Mouse (Mus musculus) midbrain, embryonic 10.5 days (tissue): ENCODE data around the gene Acbd5. TPM values are rescaled to one million over a fixed set of nuclear protein-coding genes. Genes with fewer than 3 reads are reported as not detected.
A peak's percentile ranks its signal among the peaks of the same experiment; 100 is the strongest.

ENCODE experiments used
- DNase-seq: peaks from one replicate; pipeline ENCODE4 v3.0.0-alpha.2; 2017; ENCODE audit warnings: low spot score
- H3K27ac ChIP-seq: fragments of 300-500 bp; sonication (generic); replicated peaks from 2 replicates; pipeline ENCODE4 v1.5.1; 2016; ENCODE audit warnings: mild to moderate bottlenecking
- H3K27me3 ChIP-seq: fragments of 300-500 bp; sonication (generic); 2 replicates; pipeline ENCODE4 v1.6.1; 2016; ENCODE audit warnings: low read depth, mild to moderate bottlenecking; ENCODE audit not compliant: poor library complexity, severe bottlenecking
- H3K36me3 ChIP-seq: fragments of 300-500 bp; sonication (generic); 2 replicates; pipeline ENCODE4 v1.6.1; 2016; ENCODE audit warnings: mild to moderate bottlenecking, moderate library complexity
- H3K4me1 ChIP-seq: fragments of 300-500 bp; sonication (generic); 2 replicates; pipeline ENCODE4 v1.6.1; 2016
- H3K4me3 ChIP-seq: fragments of 300-500 bp; sonication (generic); 2 replicates; pipeline ENCODE4 v1.5.1; 2016; ENCODE audit warnings: mild to moderate bottlenecking, moderate library complexity
- H3K9me3 ChIP-seq: fragments of 300-500 bp; sonication (generic); replicated peaks from 2 replicates; pipeline ENCODE4 v1.6.1; 2016; ENCODE audit warnings: mild to moderate bottlenecking
- WGBS: fragments of 180-500 bp; shearing (Covaris S2); methylation state at CpG from one replicate; pipeline ENCODE4 v1.1.7; 2016; 5-methylcytosine and 5-hydroxymethylcytosine counted together
- polyA plus RNA-seq: library from polyadenylated mRNA; unstranded; fragments of >200 nt; fragmentation: Nextera tagmentation; extraction: Ambion mirVana; gene quantifications from 2 replicates; pipeline ENCODE4 v1.2.1, GENCODE M21; 2016

Acbd5 gene
- polyA plus RNA-seq, 1 experiment from 2014 or later: 29.6 TPM

- H3K4me1 ChIP-seq: no peaks in the 10 kb centered on the region
- H3K9me3 ChIP-seq: peaks cover 4% of the 10 kb centered on the region; the same call in 1 of the 2 replicates
- H3K4me3 ChIP-seq: no peak overlapping the region
- H3K27ac ChIP-seq: no peak overlapping the region
- H3K27me3 ChIP-seq: no peaks in the 10 kb centered on the region
- no peak for DNase-seq
- peaks cover 69% of the 10 kb centered on the region for H3K36me3 ChIP-seq
Measured at GRCm38 (mm10) chr2:23076783-23077182, 8.8 kb downstream of the Acbd5 start.

DNA sequence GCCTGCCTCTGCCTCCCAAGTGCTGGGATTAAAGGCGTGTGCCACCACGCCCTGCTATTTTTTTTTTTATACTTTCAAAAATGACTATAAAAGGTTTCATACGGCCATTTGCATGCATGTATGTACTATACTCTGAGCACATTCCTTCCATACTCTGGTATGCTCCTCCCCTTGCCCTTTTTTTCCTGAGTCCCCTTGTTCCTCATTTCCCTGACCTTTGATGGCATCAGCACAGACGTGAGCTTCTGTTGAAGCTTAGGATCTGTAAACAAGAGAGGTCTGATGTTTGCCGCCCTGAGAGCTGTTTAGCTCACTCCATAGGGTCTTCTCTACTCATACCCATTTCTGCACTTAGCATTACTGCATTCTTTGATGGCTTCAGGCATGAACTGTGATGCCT is 9.7 kb downstream of the Acbd5 start:
- Histone ChIP-seq H3K27ac (no peak overlapping the region), H3K36me3 (peaks cover 74% of the 10 kb centered on the region)
- WGBS: 91% methylated on average over 5 of the region's 5 CpGs

DNA sequence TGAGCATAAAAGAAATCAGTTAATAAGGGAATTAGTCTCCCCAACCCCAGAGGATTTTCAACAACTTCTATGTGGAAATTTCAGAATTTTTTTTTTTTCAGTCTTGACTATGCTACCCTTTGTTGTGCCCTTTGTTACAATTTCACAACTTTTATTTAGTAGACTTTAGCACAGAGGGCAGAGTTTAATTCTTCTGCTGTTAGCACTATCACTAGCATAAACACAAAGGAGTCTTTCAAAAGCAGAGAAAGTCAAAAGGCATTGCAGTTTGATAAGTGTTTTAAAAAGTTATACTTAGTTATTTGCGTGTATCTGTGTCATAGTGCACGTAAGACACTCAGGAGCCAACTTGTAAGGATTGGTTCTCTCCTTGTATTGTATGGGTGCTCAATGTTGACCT is 10.6 kb downstream of the Acbd5 start:
- Histone ChIP-seq H3K27ac (no peak overlapping the region), H3K4me3 (no peak overlapping the region), H3K27me3 (no peaks in the 10 kb centered on the region), H3K9me3 (peaks cover 4% of the 10 kb centered on the region; the same call in 1 of the 2 replicates), H3K4me1 (no peaks in the 10 kb centered on the region), H3K36me3 (peaks cover 83% of the 10 kb centered on the region)
- no peak for DNase-seq
- WGBS: 98% methylated on average over 2 of the region's 2 CpGs

More for the DNA sequence above, 9.7 kb downstream of the Acbd5 start:
- Histone ChIP-seq H3K4me1 (no peaks in the 10 kb centered on the region), H3K4me3 (no peak overlapping the region), H3K9me3 (peaks cover 4% of the 10 kb centered on the region; the same call in 1 of the 2 replicates), H3K27me3 (no peaks in the 10 kb centered on the region)
- no peak for DNase-seq

GRCm38 (mm10) chr2:23084540-23084939 is 16.6 kb downstream of the Acbd5 start:
- Histone ChIP-seq H3K36me3 (peaks cover 84% of the 10 kb centered on the region), H3K4me1 (no peaks in the 10 kb centered on the region), H3K9me3 (no peaks in the 10 kb centered on the region), H3K27ac (no peak overlapping the region), H3K27me3 (no peaks in the 10 kb centered on the region), H3K4me3 (no peak overlapping the region)
- no peak for DNase-seq
- 91% methylated on average over 8 of the region's 8 CpGs for WGBS

DNA sequence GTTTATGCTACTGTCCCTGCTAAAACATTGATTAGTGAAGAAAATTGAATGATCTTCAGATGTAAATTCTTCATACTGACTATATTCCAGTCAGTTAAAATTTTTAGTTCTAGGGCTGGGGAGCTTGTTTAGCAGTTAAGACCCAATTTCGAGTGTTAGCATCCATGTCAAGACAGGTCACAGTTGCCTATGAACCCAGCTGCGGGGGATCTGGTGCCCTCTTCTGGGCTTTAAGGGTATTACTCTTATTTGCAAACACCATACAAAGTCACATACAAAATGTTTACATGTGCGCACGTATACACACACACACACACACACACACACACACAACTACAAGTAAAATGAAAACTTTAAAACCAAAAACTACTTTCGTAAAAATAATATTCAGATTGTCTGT is 24.2 kb downstream of the Acbd5 start:
- DNase-seq: peak; percentile 17
- Histone ChIP-seq H3K27ac (no peak overlapping the region), H3K4me1 (no peaks in the 10 kb centered on the region), H3K27me3 (no peaks in the 10 kb centered on the region), H3K36me3 (peaks cover 77% of the 10 kb centered on the region), H3K4me3 (no peak overlapping the region), H3K9me3 (no peaks in the 10 kb centered on the region)
- 58% methylated on average over 5 of the region's 5 CpGs for WGBS

DNA sequence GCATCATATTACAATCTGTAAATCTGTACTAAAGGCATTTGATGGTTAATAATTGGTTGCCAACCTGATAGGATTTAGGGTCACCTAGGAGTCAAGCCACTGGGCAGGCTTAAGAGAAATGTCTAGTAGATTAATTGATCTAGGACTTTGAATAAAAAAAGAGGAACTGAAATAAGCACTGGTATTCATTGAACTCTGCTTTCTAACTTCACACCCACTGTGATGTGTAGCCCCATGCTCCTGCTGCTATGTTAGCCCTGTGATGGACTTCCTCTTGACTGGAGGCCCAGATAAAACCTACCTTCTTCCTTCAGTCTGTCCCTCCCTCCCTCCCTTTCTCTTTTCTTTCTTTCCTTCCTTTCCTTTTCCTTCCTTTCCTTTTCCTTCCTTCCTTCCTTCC is 29.1 kb downstream of the Acbd5 start:
- no peak overlapping the region for H3K27ac ChIP-seq
- no peaks in the 10 kb centered on the region for H3K9me3 ChIP-seq
- peaks cover 57% of the 10 kb centered on the region for H3K36me3 ChIP-seq
- H3K4me3 ChIP-seq: no peak overlapping the region
- H3K4me1 ChIP-seq: no peaks in the 10 kb centered on the region
- H3K27me3 ChIP-seq: no peaks in the 10 kb centered on the region
- DNase-seq: no peak

- Histone ChIP-seq H3K36me3 (peaks cover 38% of the 10 kb centered on the region), H3K27ac (no peak overlapping the region), H3K4me1 (no peaks in the 10 kb centered on the region), H3K4me3 (no peak overlapping the region), H3K27me3 (no peaks in the 10 kb centered on the region), H3K9me3 (no peaks in the 10 kb centered on the region)
- DNase-seq: no peak
Measured at GRCm38 (mm10) chr2:23102266-23102665, 34.3 kb downstream of the Acbd5 start.

- Histone ChIP-seq H3K4me3 (no peak overlapping the region), H3K4me1 (no peaks in the 10 kb centered on the region), H3K27ac (no peak overlapping the region), H3K36me3 (peaks cover 74% of the 10 kb centered on the region), H3K27me3 (no peaks in the 10 kb centered on the region), H3K9me3 (0 out of 2 replicates have a peak, but pooled peaks cover 4% of the 10 kb centered on the region)
- DNase-seq: no peak
Measured at GRCm38 (mm10) chr2:23119573-23119972, 51.6 kb downstream of the Acbd5 start.

DNA sequence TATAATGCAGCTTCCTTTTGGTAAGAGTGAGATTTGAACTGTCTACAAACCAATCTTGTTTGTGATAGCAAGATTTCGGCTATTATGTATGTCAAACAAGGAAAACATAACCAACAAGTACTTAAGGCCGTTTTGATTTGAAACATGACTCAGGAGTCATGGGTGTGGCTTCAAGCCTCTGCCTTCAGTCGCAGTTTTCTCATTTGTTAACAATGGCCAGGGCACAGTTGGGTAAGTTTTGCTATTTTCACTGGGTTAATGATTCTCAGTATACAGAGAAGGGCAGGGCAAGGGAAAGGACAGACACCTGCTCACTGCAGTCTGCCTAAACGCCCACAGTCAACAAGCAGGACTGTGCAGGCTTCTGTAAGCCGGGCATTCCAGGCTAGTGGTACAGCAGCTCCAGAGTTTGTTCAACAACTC is 87.2 kb downstream of the Acbd5 start:
- Histone ChIP-seq H3K9me3 (no peaks in the 10 kb centered on the region), H3K27me3 (no peaks in the 10 kb centered on the region), H3K4me3 (peak overlapping the region; percentile 82), H3K4me1 (peaks cover 33% of the 10 kb centered on the region), H3K27ac (peak overlapping the region; percentile 94), H3K36me3 (peaks cover 22% of the 10 kb centered on the region)
- no peak for DNase-seq
- WGBS: 11% methylated on average over 5 of the region's 5 CpGs

- H3K4me1 ChIP-seq: peaks cover 33% of the 10 kb centered on the region
Measured at GRCm38 (mm10) chr2:23155777-23156607, 88.0 kb downstream of the Acbd5 start, which contains the start of the genes Mastl and Yme1l1. Gene Mastl, minus strand, starts transcription at chr2:23156024. Gene Yme1l1, plus strand, starts transcription at chr2:23156369.

GRCm38 (mm10) chr2:23156608-23157081 is 88.7 kb downstream of the Acbd5 start:
- Histone ChIP-seq H3K4me3 (peak overlapping the region; percentile 82), H3K27ac (peak overlapping the region; percentile 94), H3K9me3 (no peaks in the 10 kb centered on the region), H3K4me1 (peaks cover 33% of the 10 kb centered on the region), H3K36me3 (peaks cover 19% of the 10 kb centered on the region), H3K27me3 (no peaks in the 10 kb centered on the region)
- DNase-seq: no peak
- 1% methylated on average over 17 of the region's 17 CpGs for WGBS

More at GRCm38 (mm10) chr2:23155777-23156607, 88.0 kb downstream of the Acbd5 start, which contains the start of the genes Mastl and Yme1l1:
- H3K36me3 ChIP-seq: peaks cover 18% of the 10 kb centered on the region
- no peaks in the 10 kb centered on the region for H3K27me3 ChIP-seq
- peak within 1 kb of the TSS; percentile 82 for H3K4me3 ChIP-seq
- WGBS: under 1% methylated on average over 61 of the region's 61 CpGs
- no peaks in the 10 kb centered on the region for H3K9me3 ChIP-seq
- peak within 1 kb of the TSS; percentile 94 for H3K27ac ChIP-seq
- DNase-seq: peak; percentile 97
